Mouse (Mus musculus): ENCODE data around the gene Chpt1. TPM values are rescaled to one million over a fixed set of nuclear protein-coding genes. Genes with fewer than 3 reads are reported as not detected.

Chpt1 gene
- polyA plus RNA-seq, 1 experiment, result 17.9 TPM

- TF ChIP-seq POLR2A (IDR thresholded peaks at IDR 0.05; ENCODE audit: insufficient read depth, low read length) (no peak), CTCF (IDR thresholded peaks at IDR 0.05; ENCODE audit: low read depth, low read length) (no peak), EP300 (IDR thresholded peaks at IDR 0.05; ENCODE audit: insufficient read depth, low read depth, low read length) (no peak)
- no peak overlapping the region for H3K27ac ChIP-seq (ENCODE audit: insufficient read depth, low read length)
Observed at GRCm38 (mm10) chr10:88510503-88511271, 6.8 kb upstream of the Chpt1 start.

GRCm38 (mm10) chr10:88507691-88508143 is 3.8 kb upstream of the Chpt1 start:
- no peaks in the 10 kb centered on the region for H3K9me3 ChIP-seq (replicated peaks; ENCODE audit: control insufficient read depth, insufficient read depth, low read length, poor library complexity, severe bottlenecking)
- H3K4me3 ChIP-seq (ENCODE audit: low read depth, low read length), result no peak overlapping the region
- TF ChIP-seq EP300 (IDR thresholded peaks at IDR 0.05; ENCODE audit: insufficient read depth, low read depth, low read length) (no peak), POLR2A (IDR thresholded peaks at IDR 0.05; ENCODE audit: insufficient read depth, low read length) (no peak), CTCF (IDR thresholded peaks at IDR 0.05; ENCODE audit: low read depth, low read length) (no peak)
- H3K9ac ChIP-seq (ENCODE audit: low read depth, poor library complexity, severe bottlenecking), result no peak overlapping the region
- no peaks in the 10 kb centered on the region for H3K27me3 ChIP-seq (ENCODE audit: control insufficient read depth, insufficient read depth, low read length, poor library complexity, severe bottlenecking)
- H3K27ac ChIP-seq (ENCODE audit: insufficient read depth, low read length), result no peak overlapping the region
- H3K36me3 ChIP-seq (ENCODE audit: control insufficient read depth, insufficient read depth, low read length, poor library complexity, severe bottlenecking), result no peaks in the 10 kb centered on the region
- H3K4me1 ChIP-seq (ENCODE audit: control insufficient read depth, insufficient read depth, low read length), result peaks cover 1% of the 10 kb centered on the region

More at GRCm38 (mm10) chr10:88510503-88511271, 6.8 kb upstream of the Chpt1 start:
- H3K9ac ChIP-seq (ENCODE audit: low read depth, poor library complexity, severe bottlenecking), result no peak overlapping the region
- peaks cover 2% of the 10 kb centered on the region for H3K4me1 ChIP-seq (ENCODE audit: control insufficient read depth, insufficient read depth, low read length)
- no peaks in the 10 kb centered on the region for H3K27me3 ChIP-seq (ENCODE audit: control insufficient read depth, insufficient read depth, low read length, poor library complexity, severe bottlenecking)
- no peaks in the 10 kb centered on the region for H3K9me3 ChIP-seq (replicated peaks; ENCODE audit: control insufficient read depth, insufficient read depth, low read length, poor library complexity, severe bottlenecking)
- no peak overlapping the region for H3K4me3 ChIP-seq (ENCODE audit: low read depth, low read length)
- no peaks in the 10 kb centered on the region for H3K36me3 ChIP-seq (ENCODE audit: control insufficient read depth, insufficient read depth, low read length, poor library complexity, severe bottlenecking)

- Histone ChIP-seq H3K9me3 (replicated peaks; ENCODE audit: control insufficient read depth, insufficient read depth, low read length, poor library complexity, severe bottlenecking) (no peaks in the 10 kb centered on the region), H3K4me1 (ENCODE audit: control insufficient read depth, insufficient read depth, low read length) (peaks cover 1% of the 10 kb centered on the region), H3K27me3 (ENCODE audit: control insufficient read depth, insufficient read depth, low read length, poor library complexity, severe bottlenecking) (no peaks in the 10 kb centered on the region), H3K36me3 (ENCODE audit: control insufficient read depth, insufficient read depth, low read length, poor library complexity, severe bottlenecking) (no peaks in the 10 kb centered on the region), H3K4me3 (ENCODE audit: low read depth, low read length) (no peak overlapping the region), H3K27ac (ENCODE audit: insufficient read depth, low read length) (peak overlapping the region; percentile 13; the same call in 1 of the 2 replicates), H3K9ac (ENCODE audit: low read depth, poor library complexity, severe bottlenecking) (no peak overlapping the region)
- TF ChIP-seq POLR2A (IDR thresholded peaks at IDR 0.05; ENCODE audit: insufficient read depth, low read length), result no peak
- TF ChIP-seq EP300 (IDR thresholded peaks at IDR 0.05; ENCODE audit: insufficient read depth, low read depth, low read length), result no peak
Observed at GRCm38 (mm10) chr10:88505256-88505655, 1.4 kb upstream of the Chpt1 start.

- Histone ChIP-seq H3K4me1 (ENCODE audit: control insufficient read depth, insufficient read depth, low read length) (peaks cover 4% of the 10 kb centered on the region), H3K4me3 (ENCODE audit: low read depth, low read length) (no peak overlapping the region), H3K36me3 (ENCODE audit: control insufficient read depth, insufficient read depth, low read length, poor library complexity, severe bottlenecking) (no peaks in the 10 kb centered on the region), H3K9ac (ENCODE audit: low read depth, poor library complexity, severe bottlenecking) (no peak overlapping the region), H3K9me3 (replicated peaks; ENCODE audit: control insufficient read depth, insufficient read depth, low read length, poor library complexity, severe bottlenecking) (no peaks in the 10 kb centered on the region), H3K27ac (ENCODE audit: insufficient read depth, low read length) (0 out of 2 replicates have a peak overlapping the region, but pooled peaks have one; percentile 12), H3K27me3 (ENCODE audit: control insufficient read depth, insufficient read depth, low read length, poor library complexity, severe bottlenecking) (no peaks in the 10 kb centered on the region)
- no peak for TF ChIP-seq CTCF (IDR thresholded peaks at IDR 0.05; ENCODE audit: low read depth, low read length)
- TF ChIP-seq POLR2A (IDR thresholded peaks at IDR 0.05; ENCODE audit: insufficient read depth, low read length), result no peak
- no peak for TF ChIP-seq EP300 (IDR thresholded peaks at IDR 0.05; ENCODE audit: insufficient read depth, low read depth, low read length)
Observed at GRCm38 (mm10) chr10:88504481-88504880, 608 bp upstream of the Chpt1 start.

GRCm38 (mm10) chr10:88502919-88503318 is 954 bp downstream of the Chpt1 start:
- Histone ChIP-seq H3K27ac (ENCODE audit: insufficient read depth, low read length) (no peak overlapping the region), H3K4me1 (ENCODE audit: control insufficient read depth, insufficient read depth, low read length) (peaks cover 4% of the 10 kb centered on the region), H3K36me3 (ENCODE audit: control insufficient read depth, insufficient read depth, low read length, poor library complexity, severe bottlenecking) (no peaks in the 10 kb centered on the region), H3K27me3 (ENCODE audit: control insufficient read depth, insufficient read depth, low read length, poor library complexity, severe bottlenecking) (no peaks in the 10 kb centered on the region), H3K4me3 (ENCODE audit: low read depth, low read length) (peak overlapping the region; percentile 93), H3K9me3 (replicated peaks; ENCODE audit: control insufficient read depth, insufficient read depth, low read length, poor library complexity, severe bottlenecking) (no peaks in the 10 kb centered on the region), H3K9ac (ENCODE audit: low read depth, poor library complexity, severe bottlenecking) (peak overlapping the region; percentile 78)
- TF ChIP-seq POLR2A (IDR thresholded peaks at IDR 0.05; ENCODE audit: insufficient read depth, low read length) (no peak), EP300 (IDR thresholded peaks at IDR 0.05; ENCODE audit: insufficient read depth, low read depth, low read length) (no peak), CTCF (IDR thresholded peaks at IDR 0.05; ENCODE audit: low read depth, low read length) (no peak)

Data from ES-Bruce4 (cell line).